Mouse (Mus musculus): ENCODE data around the gene Sdk1. TPM values are rescaled to one million over a fixed set of nuclear protein-coding genes. Genes with fewer than 3 reads are reported as not detected.
A peak's percentile ranks its signal among the peaks of the same experiment; 100 is the strongest.

Gene Sdk1
- polyA plus RNA-seq, 1 experiment from 2014 or later = 0.10 TPM

DNA sequence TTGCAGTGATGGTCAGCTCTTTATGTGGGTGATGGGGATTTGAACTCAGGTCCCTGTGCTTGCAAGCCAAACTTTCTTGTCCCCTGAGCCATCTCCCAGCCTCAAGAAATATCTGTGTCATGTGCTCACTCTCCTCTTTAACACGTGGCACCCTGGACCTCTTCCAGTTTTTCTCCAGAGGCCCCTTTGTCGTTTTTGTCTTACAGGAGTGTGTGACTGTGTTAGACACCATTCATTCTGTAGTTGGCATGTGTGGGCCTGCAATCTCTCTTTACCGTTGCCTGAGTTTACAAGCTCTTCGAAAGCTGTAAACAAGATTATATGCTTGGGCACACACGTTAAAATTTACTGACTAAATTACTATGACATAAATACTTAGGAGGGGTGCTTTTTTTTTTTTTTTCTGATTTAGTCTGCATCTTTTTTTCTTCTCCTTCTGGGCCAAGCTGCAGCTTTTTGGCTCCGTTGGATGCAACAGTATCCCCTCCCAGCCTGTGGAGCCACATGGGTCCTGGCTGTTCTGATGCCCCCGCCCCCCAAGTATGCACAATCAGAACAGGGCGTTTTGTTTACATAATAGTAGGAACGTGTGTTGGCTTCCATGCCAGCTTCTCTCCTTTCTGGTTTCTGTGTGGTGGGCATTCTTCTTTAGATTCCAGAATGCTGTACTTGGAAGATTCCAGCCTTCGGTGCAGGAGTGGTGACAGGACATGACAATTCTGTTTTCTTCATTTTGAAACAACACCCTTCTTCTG is 527.6 kb downstream of the Sdk1 start:
- H3K36me3 ChIP-seq = no peaks in the 10 kb centered on the region

DNA sequence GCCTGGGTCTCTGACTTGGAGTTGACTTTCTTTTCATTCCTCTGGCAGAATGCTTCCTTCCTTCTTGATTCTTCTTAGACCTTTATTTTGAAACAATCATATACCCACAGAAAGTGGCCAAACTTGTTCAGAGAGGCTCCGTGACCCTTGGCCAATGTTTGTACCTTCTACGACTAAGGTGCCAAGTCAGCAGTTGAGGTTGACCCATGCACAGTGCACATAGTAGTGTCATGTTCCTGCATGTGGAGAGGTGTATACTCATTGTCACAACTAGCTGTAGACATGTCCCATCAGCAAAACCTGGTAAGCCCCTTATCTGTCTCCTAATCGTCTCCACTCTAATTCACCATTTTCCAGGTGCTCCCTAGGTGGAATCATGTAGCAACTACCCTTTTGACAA is 530.2 kb downstream of the Sdk1 start:
- WGBS (ENCODE audit: insufficient replicate concordance) = 79% methylated on average over 3 of the region's 3 CpGs
- no peaks in the 10 kb centered on the region for H3K36me3 ChIP-seq

More for the DNA sequence above, 527.6 kb downstream of the Sdk1 start:
- 56% methylated on average over 10 of the region's 10 CpGs for WGBS (ENCODE audit: insufficient replicate concordance)
- H3K4me3 ChIP-seq (replicated peaks) = no peak overlapping the region
- H3K9ac ChIP-seq = no peak overlapping the region
- no peaks in the 10 kb centered on the region for H3K4me1 ChIP-seq (replicated peaks)
- no peak overlapping the region for H3K27ac ChIP-seq
- H3K4me2 ChIP-seq = no peak overlapping the region
- H3K27me3 ChIP-seq = no peaks in the 10 kb centered on the region
- ATAC-seq (ENCODE audit: low read depth) (no peak), DNase-seq (no peak)
- no peaks in the 10 kb centered on the region; the same call in 1 of the 2 replicates for H3K9me3 ChIP-seq (replicated peaks)

DNA sequence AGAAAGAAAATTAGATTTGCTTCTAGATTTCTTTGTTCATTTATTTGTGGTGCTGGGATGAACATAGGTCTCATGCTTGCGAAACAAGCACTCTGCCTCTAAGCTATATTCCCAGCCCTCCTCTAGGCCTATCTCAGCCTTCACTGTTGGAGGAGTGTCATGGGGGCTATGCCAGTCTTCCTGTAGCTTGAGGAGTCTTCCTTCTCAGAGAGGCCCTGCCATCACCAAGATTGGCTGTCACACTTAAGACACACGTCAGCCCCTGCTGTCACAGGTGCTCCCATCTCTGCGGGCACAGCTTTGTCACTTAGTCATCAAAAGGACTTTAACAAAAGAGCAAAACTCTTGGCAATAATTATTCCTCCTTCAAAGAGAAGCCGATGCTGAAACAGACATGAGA is 536.9 kb downstream of the Sdk1 start:
- peaks cover 3% of the 10 kb centered on the region; the same call in 1 of the 2 replicates for H3K9me3 ChIP-seq (replicated peaks)
- WGBS (ENCODE audit: insufficient replicate concordance) = 77% methylated on average over 4 of the region's 4 CpGs
- H3K4me1 ChIP-seq (replicated peaks) = no peaks in the 10 kb centered on the region
- no peak overlapping the region for H3K27ac ChIP-seq
- no peaks in the 10 kb centered on the region for H3K27me3 ChIP-seq
- DNase-seq (no peak), ATAC-seq (ENCODE audit: low read depth) (no peak)
- no peak overlapping the region for H3K4me2 ChIP-seq
- H3K36me3 ChIP-seq = no peaks in the 10 kb centered on the region
- H3K9ac ChIP-seq = no peak overlapping the region
- no peak overlapping the region for H3K4me3 ChIP-seq (replicated peaks)

More for the DNA sequence above, 530.2 kb downstream of the Sdk1 start:
- Histone ChIP-seq H3K4me3 (replicated peaks) (no peak overlapping the region), H3K4me2 (no peak overlapping the region), H3K27ac (no peak overlapping the region), H3K4me1 (replicated peaks) (no peaks in the 10 kb centered on the region), H3K9me3 (replicated peaks) (no peaks in the 10 kb centered on the region; the same call in 1 of the 2 replicates), H3K27me3 (no peaks in the 10 kb centered on the region), H3K9ac (no peak overlapping the region)
- DNase-seq (no peak), ATAC-seq (ENCODE audit: low read depth) (no peak)

DNA sequence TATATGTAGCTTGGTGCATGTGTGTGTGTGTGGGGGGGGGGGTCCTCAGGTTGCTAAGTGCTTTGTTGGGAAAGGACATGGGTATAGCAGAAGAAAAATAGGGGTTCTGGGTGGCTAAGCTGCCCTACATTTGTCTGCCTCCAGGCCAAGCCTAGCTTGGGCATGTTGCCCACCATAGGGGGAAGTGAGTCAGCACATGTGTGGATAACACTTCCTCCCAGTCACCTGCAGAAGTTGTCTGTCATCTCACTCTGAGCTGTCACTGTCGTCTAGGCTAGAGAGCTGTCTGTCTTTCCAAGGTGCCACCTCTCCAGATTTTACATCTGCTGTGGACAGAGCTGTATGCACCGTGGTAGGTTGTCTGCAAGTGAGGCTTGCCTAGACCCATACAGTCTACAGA is 539.9 kb downstream of the Sdk1 start:
- Histone ChIP-seq H3K4me2 (no peak overlapping the region), H3K4me3 (replicated peaks) (no peak overlapping the region), H3K27me3 (no peaks in the 10 kb centered on the region), H3K9me3 (replicated peaks) (0 out of 2 replicates have a peak, but pooled peaks cover 6% of the 10 kb centered on the region), H3K36me3 (no peaks in the 10 kb centered on the region), H3K9ac (no peak overlapping the region), H3K4me1 (replicated peaks) (no peaks in the 10 kb centered on the region), H3K27ac (no peak overlapping the region)
- no peak for ATAC-seq (ENCODE audit: low read depth)
- WGBS (ENCODE audit: insufficient replicate concordance) = 49% methylated on average over 2 of the region's 2 CpGs
- no peak for DNase-seq

DNA sequence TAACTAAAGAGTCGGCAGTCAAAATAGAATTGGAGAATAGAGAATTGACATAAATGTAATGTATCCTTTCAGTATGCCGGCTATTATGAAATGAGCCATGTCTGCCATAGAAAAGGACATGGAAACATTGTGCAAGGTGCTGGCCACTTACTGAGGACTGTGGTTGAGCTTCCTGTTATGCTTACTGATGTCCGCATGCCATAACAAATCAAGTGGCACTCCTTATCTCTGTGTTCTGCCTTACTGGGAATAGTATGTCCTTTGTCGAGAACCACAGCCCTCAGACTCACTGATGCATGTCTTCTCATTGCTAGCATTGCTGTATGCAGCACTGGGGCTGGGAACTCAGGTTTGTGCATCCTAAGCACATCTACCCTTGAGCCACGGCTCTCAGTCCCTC is 541.0 kb downstream of the Sdk1 start:
- no peak for ATAC-seq (ENCODE audit: low read depth)
- H3K4me2 ChIP-seq = no peak overlapping the region
- no peaks in the 10 kb centered on the region for H3K36me3 ChIP-seq
- no peaks in the 10 kb centered on the region for H3K4me1 ChIP-seq (replicated peaks)
- no peak overlapping the region for H3K27ac ChIP-seq
- no peaks in the 10 kb centered on the region for H3K27me3 ChIP-seq
- WGBS (ENCODE audit: insufficient replicate concordance) = 70% methylated on average over 5 of the region's 5 CpGs
- H3K9me3 ChIP-seq (replicated peaks) = 0 out of 2 replicates have a peak, but pooled peaks cover 6% of the 10 kb centered on the region
- no peak overlapping the region for H3K9ac ChIP-seq
- no peak for DNase-seq
- no peak overlapping the region for H3K4me3 ChIP-seq (replicated peaks)

DNA sequence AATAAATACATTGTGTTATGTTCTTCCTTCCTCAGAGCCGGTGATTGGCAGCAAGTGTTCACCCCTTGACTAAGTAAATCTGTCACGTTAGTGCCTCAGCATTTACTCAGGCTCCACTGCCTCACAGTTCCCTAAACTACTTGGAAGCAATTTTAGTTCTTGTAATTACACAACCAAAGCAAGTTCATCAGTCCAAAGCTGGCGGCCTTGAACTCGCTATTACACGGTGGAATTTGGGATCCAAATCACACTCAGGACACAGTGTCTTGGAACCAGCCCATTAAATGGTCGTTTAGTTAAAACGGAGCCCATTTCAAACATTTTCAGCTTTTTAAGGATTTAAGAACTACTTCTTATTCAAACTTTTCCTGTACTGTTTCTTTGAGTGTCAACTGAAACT is 542.2 kb downstream of the Sdk1 start:
- Histone ChIP-seq H3K4me2 (no peak overlapping the region), H3K27me3 (no peaks in the 10 kb centered on the region), H3K9me3 (replicated peaks) (0 out of 2 replicates have a peak, but pooled peaks cover 5% of the 10 kb centered on the region), H3K36me3 (no peaks in the 10 kb centered on the region), H3K9ac (no peak overlapping the region), H3K27ac (no peak overlapping the region), H3K4me1 (replicated peaks) (no peaks in the 10 kb centered on the region), H3K4me3 (replicated peaks) (no peak overlapping the region)
- DNase-seq (no peak), ATAC-seq (ENCODE audit: low read depth) (no peak)
- WGBS (ENCODE audit: insufficient replicate concordance) = 76% methylated on average over 7 of the region's 7 CpGs

DNA sequence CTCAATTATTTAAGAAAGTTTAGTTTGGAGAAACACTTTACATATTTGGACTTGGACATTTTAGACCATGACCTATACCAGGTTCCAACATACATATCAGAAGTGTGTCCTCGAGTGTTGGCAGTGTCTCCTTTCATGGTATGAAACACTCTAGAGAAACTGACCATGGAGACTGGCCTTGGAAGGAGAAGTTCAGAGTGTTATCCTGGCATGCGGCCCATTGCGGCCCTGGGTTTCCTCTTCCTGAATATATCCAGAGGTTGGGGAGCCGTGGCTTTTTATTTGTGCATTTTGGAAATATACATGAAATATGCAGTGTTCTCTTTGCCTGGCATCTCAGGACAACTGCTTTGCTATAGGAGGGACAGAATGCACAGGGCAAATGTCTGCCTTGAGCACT is 552.6 kb downstream of the Sdk1 start:
- no peak overlapping the region for H3K9ac ChIP-seq
- H3K4me3 ChIP-seq (replicated peaks) = no peak overlapping the region
- no peak for DNase-seq
- no peaks in the 10 kb centered on the region for H3K36me3 ChIP-seq
- ATAC-seq (ENCODE audit: low read depth) = no peak
- peaks cover 4% of the 10 kb centered on the region; the same call in 1 of the 2 replicates for H3K9me3 ChIP-seq (replicated peaks)
- H3K27ac ChIP-seq = no peak overlapping the region
- H3K27me3 ChIP-seq = no peaks in the 10 kb centered on the region
- H3K4me2 ChIP-seq = no peak overlapping the region
- WGBS (ENCODE audit: insufficient replicate concordance) = 74% methylated on average over 4 of the region's 4 CpGs
- no peaks in the 10 kb centered on the region for H3K4me1 ChIP-seq (replicated peaks)

DNA sequence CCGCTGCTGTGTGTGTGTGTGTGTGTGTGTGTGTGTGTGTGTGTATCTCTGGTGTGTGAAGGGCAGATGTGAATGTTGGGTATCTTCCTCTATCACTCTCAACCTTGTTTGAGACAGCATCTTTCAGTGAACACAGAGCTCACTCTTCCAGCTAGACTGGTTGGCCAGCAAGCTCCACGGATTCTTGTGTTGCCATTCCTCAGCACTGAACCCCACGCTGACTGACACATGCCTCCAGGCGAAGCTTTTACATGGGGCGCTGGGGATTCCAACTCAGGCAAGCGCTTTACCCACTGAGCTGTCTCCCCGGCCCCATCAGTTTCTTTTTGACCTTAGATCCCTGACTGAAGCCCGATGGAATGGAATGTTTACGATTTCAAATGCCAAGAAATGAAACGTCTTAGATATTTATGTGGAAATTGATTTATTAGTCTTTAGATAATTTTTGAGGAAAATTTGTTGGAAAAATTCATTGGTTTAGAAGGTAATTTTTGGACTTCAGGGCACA is 582.6 kb downstream of the Sdk1 start:
- Histone ChIP-seq H3K27ac (no peak overlapping the region), H3K4me1 (replicated peaks) (no peaks in the 10 kb centered on the region; the same call in 1 of the 2 replicates), H3K27me3 (no peaks in the 10 kb centered on the region), H3K9me3 (replicated peaks) (no peaks in the 10 kb centered on the region; the same call in 1 of the 2 replicates), H3K4me2 (no peak overlapping the region), H3K9ac (no peak overlapping the region), H3K4me3 (replicated peaks) (no peak overlapping the region), H3K36me3 (no peaks in the 10 kb centered on the region)
- DNase-seq (no peak), ATAC-seq (ENCODE audit: low read depth) (no peak)
- 64% methylated on average over 10 of the region's 10 CpGs for WGBS (ENCODE audit: insufficient replicate concordance)

DNA sequence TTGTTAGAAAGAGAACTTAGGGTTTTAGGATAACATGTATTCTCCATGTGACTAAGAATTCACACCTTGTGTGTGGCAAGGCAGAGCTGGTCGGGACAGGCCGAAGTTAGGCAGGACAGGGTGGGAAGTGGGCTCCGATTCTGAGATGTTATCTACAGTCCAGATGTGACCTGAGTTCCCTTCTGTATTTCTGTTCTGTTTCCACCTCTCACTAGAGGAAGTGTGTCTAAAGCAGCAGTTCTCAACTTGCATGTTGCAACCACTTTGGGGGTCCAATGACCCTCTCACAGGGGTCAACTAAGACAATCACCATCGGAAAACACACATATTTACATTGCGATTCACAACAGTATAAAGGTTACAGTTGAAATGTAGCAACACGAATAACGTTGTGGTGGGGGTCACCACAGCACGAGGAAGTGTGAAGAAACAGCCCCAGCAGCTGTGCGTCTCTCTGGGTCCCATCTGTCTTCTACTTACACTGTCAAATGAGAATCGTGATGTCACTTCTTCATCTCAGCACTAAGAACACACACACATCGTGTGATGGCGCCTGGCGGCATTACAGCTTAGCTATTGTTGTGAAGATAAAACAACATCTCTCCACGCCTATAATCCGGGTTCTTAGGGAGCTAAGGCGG is 583.6 kb downstream of the Sdk1 start:
- H3K27ac ChIP-seq = no peak overlapping the region
- no peak overlapping the region for H3K4me3 ChIP-seq (replicated peaks)
- H3K36me3 ChIP-seq = no peaks in the 10 kb centered on the region
- 44% methylated on average over 16 of the region's 16 CpGs for WGBS (ENCODE audit: insufficient replicate concordance)
- DNase-seq = no peak
- no peak overlapping the region for H3K9ac ChIP-seq
- no peak overlapping the region for H3K4me2 ChIP-seq
- 0 out of 2 replicates have a peak, but pooled peaks have one; percentile 12 for ATAC-seq (ENCODE audit: low read depth)
- no peaks in the 10 kb centered on the region for H3K27me3 ChIP-seq
- no peaks in the 10 kb centered on the region; the same call in 1 of the 2 replicates for H3K9me3 ChIP-seq (replicated peaks)
- H3K4me1 ChIP-seq (replicated peaks) = no peaks in the 10 kb centered on the region; the same call in 1 of the 2 replicates

DNA sequence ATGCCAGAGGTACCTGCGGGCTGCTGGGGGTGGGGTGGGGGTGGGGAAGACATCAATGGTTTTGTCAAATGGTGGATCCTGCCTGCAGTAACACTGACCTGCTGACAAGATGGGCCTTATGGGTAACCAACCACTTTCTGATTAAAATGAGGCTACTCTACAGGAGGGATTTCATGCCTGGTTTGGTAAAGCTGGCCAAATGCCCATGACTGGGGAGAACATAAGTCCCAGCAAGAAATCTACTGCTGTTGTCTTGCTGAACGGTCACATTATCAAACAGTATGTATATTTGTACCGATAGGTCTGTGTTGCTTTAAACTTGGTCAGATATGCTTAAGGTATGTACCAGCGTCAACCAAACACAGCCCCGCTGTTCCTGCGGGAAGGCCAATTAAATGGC is 594.3 kb downstream of the Sdk1 start:
- H3K9ac ChIP-seq = no peak overlapping the region
- DNase-seq (no peak), ATAC-seq (ENCODE audit: low read depth) (no peak)
- no peaks in the 10 kb centered on the region for H3K4me1 ChIP-seq (replicated peaks)
- H3K9me3 ChIP-seq (replicated peaks) = peaks cover 5% of the 10 kb centered on the region
- H3K27ac ChIP-seq = no peak overlapping the region
- H3K27me3 ChIP-seq = no peaks in the 10 kb centered on the region
- WGBS (ENCODE audit: insufficient replicate concordance) = 49% methylated on average over 6 of the region's 6 CpGs
- no peaks in the 10 kb centered on the region for H3K36me3 ChIP-seq
- H3K4me2 ChIP-seq = no peak overlapping the region
- H3K4me3 ChIP-seq (replicated peaks) = no peak overlapping the region

DNA sequence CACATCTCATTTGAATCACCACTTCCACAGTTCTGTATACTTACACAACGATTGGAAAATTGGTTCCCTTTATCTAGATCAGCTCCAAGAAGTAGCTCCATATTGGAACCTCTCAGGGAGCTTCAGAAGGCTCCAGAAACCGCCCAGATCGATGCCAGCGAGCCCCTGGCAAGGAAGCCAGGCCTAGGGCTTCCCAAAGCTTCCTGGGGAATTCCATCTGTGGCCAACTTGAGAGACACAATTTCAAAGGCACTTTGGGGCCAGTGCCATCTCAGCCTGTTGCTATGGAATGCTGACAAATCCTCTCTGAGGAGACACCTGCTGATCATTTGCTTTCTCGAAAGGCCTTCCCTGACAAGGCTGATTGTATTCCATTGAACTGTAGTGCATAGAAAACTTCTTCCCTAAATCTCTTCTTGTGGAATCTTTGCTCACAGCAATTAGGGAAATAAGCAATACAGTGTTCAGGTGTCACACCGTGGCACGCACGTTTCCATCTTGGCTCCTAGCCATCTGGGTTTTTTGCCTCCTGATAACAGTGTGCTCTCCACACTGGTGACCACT is 595.7 kb downstream of the Sdk1 start:
- Histone ChIP-seq H3K27ac (no peak overlapping the region), H3K4me3 (replicated peaks) (no peak overlapping the region), H3K36me3 (no peaks in the 10 kb centered on the region), H3K27me3 (no peaks in the 10 kb centered on the region), H3K4me1 (replicated peaks) (no peaks in the 10 kb centered on the region), H3K4me2 (no peak overlapping the region), H3K9ac (no peak overlapping the region), H3K9me3 (replicated peaks) (no peaks in the 10 kb centered on the region)
- ATAC-seq (ENCODE audit: low read depth) (no peak), DNase-seq (no peak)
- 50% methylated on average over 8 of the region's 8 CpGs for WGBS (ENCODE audit: insufficient replicate concordance)

All from liver, embryonic 13.5 days (tissue).